Mouse (Mus musculus) thymus, adult 2 months (tissue): ENCODE measurements at regions not wholly inside any gene's neighbourhood (a gene's known extent, or its start where the extent isn't known, plus 50 kb on each side); places are given as distances from the start of the nearest gene placed in this dataset.

Experiments
- DNase-seq: peaks from one replicate; pipeline ENCODE4 v3.0.0; 2021
- H3K27ac ChIP-seq: fragments of 200-500 bp; 2 replicates; pipeline ENCODE4 v1.5.1; 2012; ENCODE audit warnings: low read length, control low read depth; ENCODE audit not compliant: control insufficient read depth, insufficient read depth
- H3K27me3 ChIP-seq: fragments of 200-500 bp; 2 replicates; pipeline ENCODE4 v1.6.1; 2012; ENCODE audit warnings: mild to moderate bottlenecking, low read length, moderate library complexity, mixed read lengths; ENCODE audit not compliant: control insufficient read depth, insufficient read depth
- H3K36me3 ChIP-seq: fragments of 200-500 bp; 2 replicates; pipeline ENCODE4 v1.6.1; 2012; ENCODE audit warnings: mild to moderate bottlenecking, low read length, moderate library complexity; ENCODE audit not compliant: control insufficient read depth, insufficient read depth
- H3K4me1 ChIP-seq: fragments of 200-500 bp; replicated peaks from 2 replicates; pipeline ENCODE4 v1.6.1; 2012; ENCODE audit warnings: low read length; ENCODE audit not compliant: control insufficient read depth, insufficient read depth
- H3K4me3 ChIP-seq: fragments of 200-500 bp; 2 replicates; pipeline ENCODE4 v1.5.1; 2012; ENCODE audit warnings: mild to moderate bottlenecking, low read length, control low read depth, moderate library complexity; ENCODE audit not compliant: control insufficient read depth, insufficient read depth
- CTCF ChIP-seq: fragments of 200-500 bp; IDR thresholded peaks from 2 replicates; pipeline ENCODE4 v1.5.1; 2012; ENCODE audit warnings: mild to moderate bottlenecking, control low read depth, low read length, moderate library complexity, borderline replicate concordance; ENCODE audit not compliant: control insufficient read depth, poor library complexity, insufficient read depth; ENCODE audit errors: extremely low read depth
- POLR2A ChIP-seq: fragments of 200-500 bp; IDR thresholded peaks from 2 replicates; pipeline ENCODE4 v1.6.1; 2012; ENCODE audit warnings: mild to moderate bottlenecking, low read length, control low read depth, moderate library complexity; ENCODE audit not compliant: control insufficient read depth, poor library complexity, insufficient read depth; ENCODE audit errors: extremely low read depth
- WGBS: fragments of 180-500 bp; shearing (Covaris S2); methylation state at CpG from one replicate; pipeline ENCODE4 v1.1.7; 2018; 5-methylcytosine and 5-hydroxymethylcytosine counted together

GRCm38 (mm10) chr13:41705636-41706035 lies 99.9 kb downstream of the Tmem170b start:
- DNase-seq, result no peak
- H3K36me3 ChIP-seq, result no peaks in the 10 kb centered on the region
- TF ChIP-seq POLR2A (no peak), CTCF (no peak)
- 77% methylated on average over 4 of the region's 4 CpGs for WGBS
- no peak overlapping the region for H3K4me3 ChIP-seq
- H3K4me1 ChIP-seq, result no peaks in the 10 kb centered on the region
- H3K27ac ChIP-seq, result no peak overlapping the region
- H3K27me3 ChIP-seq, result no peaks in the 10 kb centered on the region

- Histone ChIP-seq H3K4me3 (no peak overlapping the region), H3K36me3 (no peaks in the 10 kb centered on the region), H3K27ac (no peak overlapping the region), H3K4me1 (no peaks in the 10 kb centered on the region), H3K27me3 (no peaks in the 10 kb centered on the region)
- no peak for DNase-seq
- TF ChIP-seq POLR2A, result no peak
- WGBS, result 84% methylated on average over 7 of the region's 7 CpGs
Observed at GRCm38 (mm10) chr13:41707811-41708210, 102.1 kb downstream of the Tmem170b start.

GRCm38 (mm10) chr13:41709071-41709470 lies 103.4 kb downstream of the Tmem170b start:
- 85% methylated on average over 7 of the region's 7 CpGs for WGBS
- DNase-seq, result no peak
- H3K27ac ChIP-seq, result no peak overlapping the region
- TF ChIP-seq POLR2A, result no peak
- no peak for TF ChIP-seq CTCF
- H3K36me3 ChIP-seq, result no peaks in the 10 kb centered on the region
- no peak overlapping the region for H3K4me3 ChIP-seq
- H3K4me1 ChIP-seq, result no peaks in the 10 kb centered on the region
- H3K27me3 ChIP-seq, result no peaks in the 10 kb centered on the region

DNA sequence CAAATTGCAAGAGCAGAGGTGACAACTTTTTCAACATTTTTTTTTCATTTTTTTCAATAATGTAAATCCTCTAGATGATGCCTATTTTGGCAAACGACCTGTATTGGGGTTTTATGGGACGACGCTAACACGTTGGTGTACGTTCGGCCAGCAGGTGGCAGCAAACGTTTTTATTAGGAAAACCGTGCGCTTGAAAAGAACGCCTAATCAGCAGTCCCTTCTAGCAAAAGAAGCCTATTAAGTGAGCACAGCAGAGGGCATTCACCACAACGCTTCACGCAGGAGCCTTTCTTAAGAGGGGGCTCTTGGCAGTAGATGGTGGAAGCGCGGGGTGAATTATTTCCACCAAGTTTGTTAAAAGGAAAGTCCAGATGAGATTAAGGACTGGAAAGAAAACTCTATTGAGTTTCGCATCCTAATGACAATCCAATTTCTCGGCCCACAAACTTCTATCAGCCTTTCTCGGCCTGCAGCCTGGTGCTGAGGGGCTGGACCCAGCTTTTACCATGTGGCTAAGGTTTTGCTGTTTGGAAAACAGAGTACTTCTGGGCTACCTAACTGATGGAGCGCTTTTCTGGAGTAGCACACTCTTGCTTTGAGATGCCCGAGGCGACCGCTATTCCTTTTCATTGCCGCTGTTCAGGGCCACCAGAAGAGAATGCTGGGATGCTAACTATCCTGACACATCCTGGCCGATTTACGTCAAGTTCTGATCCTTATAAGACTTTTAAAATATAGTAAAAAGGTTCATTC lies 103.9 kb downstream of the Tmem170b start:
- Histone ChIP-seq H3K4me1 (no peaks in the 10 kb centered on the region), H3K27me3 (no peaks in the 10 kb centered on the region), H3K4me3 (no peak overlapping the region), H3K36me3 (no peaks in the 10 kb centered on the region), H3K27ac (no peak overlapping the region)
- no peak for TF ChIP-seq POLR2A
- no peak for TF ChIP-seq CTCF
- DNase-seq, result peak; percentile 69
- 44% methylated on average over 24 of the region's 24 CpGs for WGBS

DNA sequence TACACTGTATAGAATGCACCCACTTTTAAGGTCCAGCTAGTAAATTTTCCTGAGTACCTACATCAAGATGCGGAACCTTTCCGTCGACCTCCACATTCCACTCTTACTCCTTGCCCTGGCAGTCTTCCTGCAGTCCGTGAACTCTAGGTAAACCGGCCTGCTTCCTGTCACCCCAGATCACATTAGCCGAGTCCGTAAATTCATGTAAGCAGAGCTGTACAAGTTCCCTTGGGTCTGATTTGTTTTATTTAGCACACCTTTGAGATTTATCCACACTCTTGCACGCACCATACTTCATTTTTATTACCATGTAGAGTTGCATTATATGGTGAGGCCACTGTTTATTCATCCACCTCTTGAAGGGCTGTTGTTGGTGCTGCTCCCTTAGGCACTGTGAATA lies 106.9 kb downstream of the Tmem170b start:
- WGBS, result 92% methylated on average over 8 of the region's 8 CpGs
- Histone ChIP-seq H3K36me3 (no peaks in the 10 kb centered on the region), H3K4me3 (no peak overlapping the region), H3K27me3 (no peaks in the 10 kb centered on the region), H3K27ac (no peak overlapping the region), H3K4me1 (no peaks in the 10 kb centered on the region)
- no peak for DNase-seq
- TF ChIP-seq CTCF (no peak), POLR2A (no peak)
